Mouse (Mus musculus) c-Kit-positive CD71-positive TER-119-negative erythroid progenitor cells, embryonic 14.5 days (primary cell): ENCODE measurements around the gene Scamp2.

Experiments used
- DNase-seq: peaks from one replicate; pipeline ENCODE4 v3.0.0-alpha.2; 2013; ENCODE audit warnings: low read depth

Scamp2 gene

DNA sequence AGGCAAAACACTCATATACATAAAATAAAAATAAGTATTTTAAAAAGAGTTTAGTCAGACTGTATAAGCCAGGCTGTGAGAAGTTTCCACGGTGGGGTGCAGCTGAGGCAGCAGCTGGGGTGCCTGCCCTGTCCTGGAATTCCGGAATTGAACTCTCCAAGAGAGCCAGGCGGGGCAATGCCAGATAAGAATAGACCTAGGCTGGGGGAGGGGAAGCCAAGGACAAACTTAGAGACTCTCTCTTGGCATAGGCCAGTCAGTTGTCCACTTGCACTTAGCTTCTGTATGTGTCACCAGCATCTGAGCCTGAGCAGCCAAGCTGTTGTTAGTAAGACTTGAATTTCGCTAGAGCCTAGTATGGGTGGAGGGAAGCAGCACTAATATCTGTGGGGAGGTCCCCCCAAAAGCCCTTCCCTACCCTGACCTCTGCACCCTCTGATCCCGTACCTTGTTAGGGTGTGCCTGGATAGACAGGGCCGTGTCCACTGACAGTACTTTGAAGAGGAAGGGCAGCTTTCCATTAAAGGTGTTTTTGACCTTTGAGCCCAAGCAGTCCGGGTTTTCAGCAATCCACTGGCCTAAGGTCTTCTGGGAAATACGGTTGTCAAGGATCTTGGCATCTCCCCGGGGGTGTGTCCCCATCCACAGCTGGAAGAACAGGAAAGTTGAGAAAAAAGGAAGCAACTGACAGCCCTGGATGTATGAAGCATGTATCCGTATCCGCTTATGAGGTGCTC, 10.4 kb upstream of the Scamp2 start:
- DNase-seq, result no peak

- no peak for DNase-seq
Observed at GRCm38 (mm10) chr9:57552139-57552887, 8.4 kb upstream of the Scamp2 start, which contains the start of gene Mpi. Mpi (minus strand) TSS chr9:57552763.

DNA sequence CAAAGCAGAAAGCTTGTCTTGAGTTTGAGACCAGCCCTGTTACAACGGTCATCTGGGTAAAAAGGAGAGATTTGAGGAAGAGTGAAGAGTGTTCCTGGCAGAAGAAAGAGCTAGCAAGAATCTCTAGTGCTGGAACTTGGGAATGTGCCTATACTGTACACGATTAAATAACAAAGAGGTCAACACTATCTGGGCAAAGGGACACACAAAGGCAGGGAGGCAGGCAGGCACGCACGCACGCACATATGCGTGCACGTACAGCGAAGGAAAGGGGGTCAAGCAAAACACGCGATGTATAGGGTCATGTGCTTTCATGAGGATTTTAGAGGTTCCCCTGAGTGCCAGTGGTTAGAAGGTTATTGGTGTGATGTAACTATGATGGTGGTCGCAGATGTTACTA, 7.6 kb upstream of the Scamp2 start:
- DNase-seq, result no peak

- no peak for DNase-seq
Observed at GRCm38 (mm10) chr9:57554753-57555152, 6.0 kb upstream of the Scamp2 start.

GRCm38 (mm10) chr9:57557215-57557614, 3.5 kb upstream of the Scamp2 start:
- DNase-seq, result no peak

- no peak for DNase-seq
Observed at GRCm38 (mm10) chr9:57558625-57559024, 2.1 kb upstream of the Scamp2 start.

- DNase-seq, result no peak
Observed at GRCm38 (mm10) chr9:57559568-57559967, 1.2 kb upstream of the Scamp2 start.

DNA sequence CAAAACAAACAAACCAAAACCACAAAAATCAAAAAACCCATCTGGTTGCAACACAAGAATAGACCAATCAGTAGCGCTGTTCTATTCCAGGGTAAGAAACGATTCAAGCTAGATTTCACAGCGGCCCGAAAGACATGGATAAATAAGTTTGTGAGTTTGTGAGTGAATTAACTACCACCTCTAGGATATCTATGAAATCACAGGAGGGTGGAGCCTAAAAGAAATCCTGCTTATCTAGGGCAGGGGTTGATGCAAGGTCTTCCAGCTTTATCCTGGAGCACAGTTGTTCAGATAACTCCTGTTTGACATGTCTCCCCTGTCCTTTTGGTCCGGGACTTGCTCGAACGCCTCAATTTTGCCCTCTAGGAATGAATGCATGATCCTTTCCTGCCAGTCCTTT, 480 bp upstream of the Scamp2 start:
- no peak for DNase-seq

- no peak for DNase-seq
Observed at GRCm38 (mm10) chr9:57561711-57562099, 962 bp downstream of the Scamp2 start.

- DNase-seq, result no peak
Observed at GRCm38 (mm10) chr9:57562896-57563372, 2.2 kb downstream of the Scamp2 start.

- no peak for DNase-seq
Observed at GRCm38 (mm10) chr9:57564609-57565008, 3.9 kb downstream of the Scamp2 start.

- no peak for DNase-seq
Observed at GRCm38 (mm10) chr9:57565741-57566221, 5.0 kb downstream of the Scamp2 start.

GRCm38 (mm10) chr9:57566846-57567245, 6.1 kb downstream of the Scamp2 start:
- DNase-seq, result no peak

DNA sequence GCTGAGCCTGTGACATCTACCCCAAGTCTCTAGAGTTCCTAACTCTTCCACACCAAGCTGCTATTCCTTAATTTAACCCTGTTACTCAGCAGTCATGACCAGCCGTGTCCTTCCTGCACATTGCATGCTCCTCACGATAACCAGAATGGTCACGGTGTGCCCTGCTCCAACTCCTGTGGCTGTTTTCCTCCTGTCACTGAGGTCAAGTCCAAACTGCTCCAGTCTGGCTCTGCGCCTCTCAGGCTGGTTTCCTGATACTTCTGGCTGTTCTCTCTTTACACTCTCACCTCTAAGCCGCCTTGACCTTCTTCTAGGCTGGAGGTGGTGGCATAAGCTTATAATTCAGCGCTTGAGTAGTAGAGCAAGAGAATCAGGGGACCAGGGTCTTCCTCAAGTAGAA, 7.8 kb downstream of the Scamp2 start:
- DNase-seq, result no peak

- no peak for DNase-seq
Observed at GRCm38 (mm10) chr9:57574397-57574796, 13.7 kb downstream of the Scamp2 start.

GRCm38 (mm10) chr9:57575577-57575976, 14.8 kb downstream of the Scamp2 start:
- no peak for DNase-seq

DNA sequence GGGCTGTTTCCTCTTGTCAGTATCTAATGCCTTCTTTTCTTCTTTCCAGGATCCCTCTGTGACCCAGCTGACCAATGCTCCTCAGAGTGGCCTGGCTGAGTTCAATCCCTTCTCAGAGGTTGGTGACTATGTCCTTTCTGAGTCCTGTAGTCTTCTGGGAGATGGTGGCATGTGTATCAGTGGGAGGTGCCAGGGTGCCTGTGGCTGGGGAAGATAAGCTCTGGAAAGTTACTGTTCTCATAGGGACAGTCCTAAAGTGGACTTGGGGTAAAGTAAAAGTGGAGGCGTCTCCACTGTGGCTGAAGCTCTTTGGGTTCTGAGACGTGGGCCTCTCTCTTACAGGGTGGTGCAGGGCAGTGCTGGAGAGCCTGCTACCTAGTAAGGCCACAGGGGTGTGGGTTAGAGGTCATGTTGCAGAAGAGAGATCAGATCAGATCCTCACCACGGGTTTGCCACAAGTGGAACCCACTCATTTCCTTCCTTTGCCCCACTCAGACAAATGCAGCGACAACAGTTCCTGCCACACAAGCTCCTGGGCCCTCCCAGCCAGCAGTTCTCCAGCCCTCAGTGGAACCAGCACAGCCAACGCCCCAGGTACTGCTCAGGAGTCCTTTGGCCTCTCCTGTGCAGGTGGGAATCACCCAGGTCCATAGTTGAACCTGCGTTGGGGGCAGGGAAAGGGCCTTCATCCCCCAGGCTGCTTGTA, 16.6 kb downstream of the Scamp2 start:
- DNase-seq, result peak; percentile 40

DNA sequence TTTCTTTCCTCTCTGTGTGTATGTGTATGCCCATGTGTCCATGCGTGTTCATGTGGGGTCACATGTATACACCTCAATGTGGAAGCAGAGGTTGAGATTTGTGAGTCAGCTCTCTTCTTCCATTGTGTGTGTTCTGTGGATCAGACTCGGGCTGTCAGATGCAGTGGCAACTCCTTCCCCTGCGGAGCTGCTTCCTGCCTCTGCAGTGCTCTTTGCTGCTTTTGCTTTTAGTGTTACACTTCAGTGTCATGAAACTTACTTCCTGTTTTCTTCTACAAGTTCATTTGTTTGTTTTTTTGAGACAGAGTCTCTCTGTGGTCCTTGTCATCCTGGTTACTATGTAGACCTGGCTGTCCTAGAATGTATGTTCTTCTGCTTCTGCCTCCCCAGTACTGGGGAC, 24.2 kb downstream of the Scamp2 start:
- DNase-seq, result no peak

DNA sequence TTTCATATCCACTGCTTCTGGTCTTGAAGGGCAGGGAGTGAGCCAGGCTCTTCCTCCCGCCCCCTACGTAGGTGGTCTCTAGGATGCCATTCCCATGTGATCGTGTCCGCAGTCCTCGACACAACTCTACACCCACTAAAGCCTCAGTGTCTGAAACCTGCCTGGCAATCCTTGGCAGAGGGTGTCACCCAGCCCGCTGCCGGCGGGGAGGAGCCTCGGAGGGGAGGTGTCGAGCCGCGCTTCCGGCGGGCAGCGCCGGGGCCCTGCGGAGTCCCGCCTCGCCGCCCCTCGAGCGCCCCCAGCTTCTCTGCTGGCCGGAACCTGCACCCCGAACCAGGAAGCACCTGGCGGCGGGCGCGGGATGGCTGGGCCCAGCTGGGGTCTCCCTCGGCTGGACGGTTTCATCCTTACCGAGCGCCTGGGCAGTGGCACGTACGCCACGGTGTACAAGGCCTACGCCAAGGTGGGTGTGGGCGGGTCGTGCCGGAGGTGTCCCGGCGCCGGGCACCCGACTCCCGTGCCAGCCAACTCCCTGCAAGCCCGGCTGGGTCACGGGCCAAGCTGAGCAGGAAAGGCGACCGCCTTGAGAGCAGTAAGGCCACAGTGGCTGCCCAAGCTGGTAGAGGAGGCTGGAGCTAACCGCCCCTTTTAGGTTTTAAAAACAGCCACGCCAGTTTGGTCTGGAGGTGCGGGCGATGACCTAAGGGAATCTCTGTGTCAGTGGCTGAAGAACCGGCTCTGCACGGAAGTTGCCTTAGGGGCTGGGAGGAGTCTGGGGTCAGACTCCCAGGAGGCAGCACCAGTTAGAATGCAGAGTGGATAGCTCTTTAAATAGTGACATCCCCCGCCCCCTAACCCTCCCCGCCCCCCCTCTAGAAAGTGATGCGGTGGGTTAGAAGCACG, 28.7 kb downstream of the Scamp2 start, which contains the start of gene Ulk3:
TSS of gene Ulk3 (plus strand) at position 229 of the 903 bp plus-strand sequence.
- peak; percentile 57 for DNase-seq

DNA sequence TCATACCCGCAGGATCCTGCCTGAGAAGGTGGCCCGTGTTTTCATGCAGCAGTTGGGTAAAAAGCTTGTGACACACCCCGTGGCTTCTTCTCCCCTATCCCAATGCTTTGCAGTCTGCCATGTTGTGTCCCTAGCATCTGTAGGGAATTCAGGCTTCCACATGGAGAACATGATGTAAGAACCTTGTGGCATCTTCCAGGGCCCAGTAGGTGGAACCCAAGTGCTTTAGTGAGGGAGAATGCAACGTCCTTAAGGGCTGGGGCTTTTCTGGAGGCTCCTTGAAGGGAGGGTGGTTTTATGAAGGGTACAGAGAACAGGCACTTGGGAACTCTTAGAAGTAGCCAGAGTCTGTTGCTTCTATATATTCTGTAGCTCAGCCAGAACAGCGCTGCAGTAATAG, 30.0 kb downstream of the Scamp2 start:
- no peak for DNase-seq

GRCm38 (mm10) chr9:57593454-57594173, 32.9 kb downstream of the Scamp2 start:
- DNase-seq, result no peak
